Mouse (Mus musculus) MN1 (cell line): ENCODE data around the gene Sash1.

Experiments
- DNase-seq: peaks from one replicate; pipeline ENCODE4 v3.0.0-alpha.2; 2016; ENCODE audit warnings: low spot score

Gene Sash1

GRCm38 (mm10) chr10:8789096-8789495, 96.8 kb downstream of the Sash1 start:
- no peak for DNase-seq

- no peak for DNase-seq
Measured at GRCm38 (mm10) chr10:8787221-8787620, 98.6 kb downstream of the Sash1 start.

- no peak for DNase-seq
Measured at GRCm38 (mm10) chr10:8785451-8786145, 100.3 kb downstream of the Sash1 start.

- DNase-seq = peak; percentile 25
Measured at GRCm38 (mm10) chr10:8781876-8782372, 103.9 kb downstream of the Sash1 start.

- DNase-seq = no peak
Measured at GRCm38 (mm10) chr10:8779842-8780241, 106.0 kb downstream of the Sash1 start.

GRCm38 (mm10) chr10:8778845-8779244, 107.0 kb downstream of the Sash1 start:
- no peak for DNase-seq

GRCm38 (mm10) chr10:8777552-8778253, 108.2 kb downstream of the Sash1 start:
- DNase-seq = no peak

GRCm38 (mm10) chr10:8776791-8777190, 109.1 kb downstream of the Sash1 start:
- DNase-seq = no peak

- no peak for DNase-seq
Measured at GRCm38 (mm10) chr10:8775794-8776193, 110.1 kb downstream of the Sash1 start.

- peak; percentile 88 for DNase-seq
Measured at GRCm38 (mm10) chr10:8772464-8773209, 113.2 kb downstream of the Sash1 start.

GRCm38 (mm10) chr10:8770931-8771653, 114.8 kb downstream of the Sash1 start:
- DNase-seq = no peak

- no peak for DNase-seq
Measured at GRCm38 (mm10) chr10:8768654-8769053, 117.2 kb downstream of the Sash1 start.

GRCm38 (mm10) chr10:8767381-8767780, 118.5 kb downstream of the Sash1 start:
- DNase-seq = no peak

GRCm38 (mm10) chr10:8765922-8766522, 119.8 kb downstream of the Sash1 start:
- DNase-seq = peak; percentile 47

- DNase-seq = peak; percentile 67
Measured at GRCm38 (mm10) chr10:8762771-8763170, 123.1 kb downstream of the Sash1 start.

GRCm38 (mm10) chr10:8762209-8762701, 123.6 kb downstream of the Sash1 start:
- peak; percentile 92 for DNase-seq

GRCm38 (mm10) chr10:8761656-8762055, 124.2 kb downstream of the Sash1 start:
- peak; percentile 35 for DNase-seq

GRCm38 (mm10) chr10:8760598-8760997, 125.3 kb downstream of the Sash1 start:
- peak; percentile 89 for DNase-seq

- DNase-seq = no peak
Measured at GRCm38 (mm10) chr10:8759228-8759627, 126.6 kb downstream of the Sash1 start.

GRCm38 (mm10) chr10:8757429-8757931, 128.4 kb downstream of the Sash1 start:
- DNase-seq = no peak
